Mouse (Mus musculus) ES-Bruce4 (cell line): ENCODE data around the gene Anp32e.

ENCODE experiments used
- CTCF ChIP-seq: IDR thresholded peaks from one replicate; pipeline ENCODE4 v1.8.1; 2011; ENCODE audit warnings: low read depth, low read length
- POLR2A ChIP-seq: IDR thresholded peaks from one replicate; pipeline ENCODE4 v1.8.1; 2011; ENCODE audit warnings: low read length; ENCODE audit not compliant: insufficient read depth

- no peak for TF ChIP-seq POLR2A
- TF ChIP-seq CTCF = no peak
Observed at GRCm38 (mm10) chr3:95934448-95934847, 5.4 kb downstream of the Anp32e start.
